Mouse (Mus musculus) lung, embryonic 15.5 days (tissue): Measurements from ENCODE around the gene Ints4. TPM values are rescaled to one million over a fixed set of nuclear protein-coding genes. Genes with fewer than 3 reads are reported as not detected.

ENCODE experiments used
- ATAC-seq: fragments of 200-750 bp; cut with Nextera tagmentation; 2 replicates; pipeline ENCODE4 v1.8.0; 2017; ENCODE audit warnings: moderate number of reproducible peaks, borderline replicate concordance; ENCODE audit not compliant: low FRiP score, low TSS enrichment; ENCODE audit errors: extremely low read depth
- H3K27ac ChIP-seq: fragments of 300-500 bp; sonication (generic); 2 replicates; pipeline ENCODE4 v1.5.1; 2015; ENCODE audit warnings: moderate library complexity, mild to moderate bottlenecking, inconsistent platforms
- H3K27me3 ChIP-seq: fragments of 300-500 bp; sonication (generic); 2 replicates; pipeline ENCODE4 v1.6.1; 2015; ENCODE audit warnings: inconsistent platforms
- H3K36me3 ChIP-seq: fragments of 300-500 bp; sonication (generic); 2 replicates; pipeline ENCODE4 v1.6.1; 2015; ENCODE audit warnings: inconsistent platforms
- H3K4me1 ChIP-seq: fragments of 300-500 bp; sonication (generic); 2 replicates; pipeline ENCODE4 v1.6.1; 2015; ENCODE audit warnings: inconsistent platforms
- H3K4me2 ChIP-seq: fragments of 300-500 bp; sonication (generic); 2 replicates; pipeline ENCODE4 v1.6.1; 2015; ENCODE audit warnings: inconsistent platforms, mild to moderate bottlenecking, moderate library complexity
- H3K4me3 ChIP-seq: fragments of 300-500 bp; sonication (generic); 2 replicates; pipeline ENCODE4 v1.5.1; 2015; ENCODE audit warnings: mild to moderate bottlenecking, inconsistent platforms
- H3K9ac ChIP-seq: fragments of 300-500 bp; sonication (generic); 2 replicates; pipeline ENCODE4 v1.6.1; 2015; ENCODE audit warnings: inconsistent platforms
- H3K9me3 ChIP-seq: fragments of 300-500 bp; sonication (generic); 2 replicates; pipeline ENCODE4 v1.6.1; 2016; ENCODE audit warnings: inconsistent platforms
- WGBS: fragments of 180-500 bp; shearing (Covaris S2); methylation state at CpG from one replicate; pipeline ENCODE4 v1.1.7; 2015; 5-methylcytosine and 5-hydroxymethylcytosine counted together
- polyA plus RNA-seq: library from polyadenylated mRNA; unstranded; fragments of >200 nt; fragmentation: Nextera tagmentation; extraction: Ambion mirVana; gene quantifications from 2 replicates; pipeline ENCODE4 v1.2.1, GENCODE M21; 2015

The Ints4 gene
- polyA plus RNA-seq, 1 experiment from 2014 or later = 48.9 TPM

GRCm38 (mm10) chr7:97549301-97549700 lies 68.5 kb downstream of the Ints4 start:
- H3K27ac ChIP-seq = no peak overlapping the region
- H3K36me3 ChIP-seq = no peaks in the 10 kb centered on the region
- WGBS = 93% methylated on average over 10 of the region's 10 CpGs
- H3K9ac ChIP-seq = no peak overlapping the region
- H3K27me3 ChIP-seq = no peaks in the 10 kb centered on the region
- H3K4me2 ChIP-seq = no peak overlapping the region
- no peak for ATAC-seq
- no peaks in the 10 kb centered on the region for H3K4me1 ChIP-seq
- no peaks in the 10 kb centered on the region for H3K9me3 ChIP-seq
- no peak overlapping the region for H3K4me3 ChIP-seq

GRCm38 (mm10) chr7:97550673-97551072 lies 69.9 kb downstream of the Ints4 start:
- WGBS = 85% methylated on average over 9 of the region's 9 CpGs
- Histone ChIP-seq H3K4me1 (no peaks in the 10 kb centered on the region), H3K27ac (no peak overlapping the region), H3K4me2 (no peak overlapping the region), H3K27me3 (no peaks in the 10 kb centered on the region), H3K9ac (no peak overlapping the region), H3K36me3 (no peaks in the 10 kb centered on the region), H3K4me3 (no peak overlapping the region), H3K9me3 (no peaks in the 10 kb centered on the region)
- no peak for ATAC-seq

GRCm38 (mm10) chr7:97563576-97563975 lies 82.8 kb downstream of the Ints4 start:
- no peaks in the 10 kb centered on the region for H3K27me3 ChIP-seq
- ATAC-seq = no peak
- 77% methylated on average over 2 of the region's 2 CpGs for WGBS
- H3K9ac ChIP-seq = no peak overlapping the region
- no peak overlapping the region for H3K27ac ChIP-seq
- H3K36me3 ChIP-seq = no peaks in the 10 kb centered on the region
- no peaks in the 10 kb centered on the region for H3K9me3 ChIP-seq
- H3K4me2 ChIP-seq = no peak overlapping the region
- H3K4me3 ChIP-seq = no peak overlapping the region
- H3K4me1 ChIP-seq = no peaks in the 10 kb centered on the region

- Histone ChIP-seq H3K4me2 (no peak overlapping the region), H3K9ac (no peak overlapping the region), H3K36me3 (no peaks in the 10 kb centered on the region), H3K4me1 (no peaks in the 10 kb centered on the region), H3K4me3 (no peak overlapping the region), H3K9me3 (no peaks in the 10 kb centered on the region), H3K27ac (no peak overlapping the region), H3K27me3 (no peaks in the 10 kb centered on the region)
- ATAC-seq = no peak
- 76% methylated on average over 4 of the region's 4 CpGs for WGBS
Observed at GRCm38 (mm10) chr7:97569372-97569771, 88.6 kb downstream of the Ints4 start.

- no peak overlapping the region for H3K9ac ChIP-seq
- no peak for ATAC-seq
- H3K36me3 ChIP-seq = no peaks in the 10 kb centered on the region
- H3K27me3 ChIP-seq = no peaks in the 10 kb centered on the region
- 82% methylated on average over 1 of the region's 1 CpGs for WGBS
- H3K9me3 ChIP-seq = no peaks in the 10 kb centered on the region
- H3K4me1 ChIP-seq = no peaks in the 10 kb centered on the region
- H3K27ac ChIP-seq = no peak overlapping the region
- no peak overlapping the region for H3K4me3 ChIP-seq
- H3K4me2 ChIP-seq = no peak overlapping the region
Observed at GRCm38 (mm10) chr7:97570389-97570788, 89.6 kb downstream of the Ints4 start.

GRCm38 (mm10) chr7:97578361-97579066 lies 97.8 kb downstream of the Ints4 start:
- no peaks in the 10 kb centered on the region for H3K27me3 ChIP-seq
- peak overlapping the region; percentile 67 for H3K9ac ChIP-seq
- 28% methylated on average over 8 of the region's 8 CpGs for WGBS
- peak overlapping the region; percentile 72 for H3K4me2 ChIP-seq
- no peaks in the 10 kb centered on the region for H3K36me3 ChIP-seq
- peak overlapping the region; percentile 83 for H3K4me3 ChIP-seq
- ATAC-seq = no peak
- peaks cover 13% of the 10 kb centered on the region; the same call in 1 of the 2 replicates for H3K4me1 ChIP-seq
- no peaks in the 10 kb centered on the region for H3K9me3 ChIP-seq
- H3K27ac ChIP-seq = peak overlapping the region; percentile 99

- under 1% methylated on average over 55 of the region's 68 CpGs for WGBS
- no peaks in the 10 kb centered on the region for H3K27me3 ChIP-seq
- H3K4me2 ChIP-seq = peak within 1 kb of the TSS; percentile 72
- peak within 1 kb of the TSS; percentile 99 for H3K27ac ChIP-seq
- no peaks in the 10 kb centered on the region for H3K36me3 ChIP-seq
- H3K4me3 ChIP-seq = peak within 1 kb of the TSS; percentile 83
- H3K9me3 ChIP-seq = no peaks in the 10 kb centered on the region
- peak; percentile 98 for ATAC-seq
- H3K9ac ChIP-seq = peak within 1 kb of the TSS; percentile 96
- H3K4me1 ChIP-seq = peaks cover 16% of the 10 kb centered on the region; the same call in 1 of the 2 replicates
Observed at GRCm38 (mm10) chr7:97579067-97579975, 98.6 kb downstream of the Ints4 start, which contains the start of the genes Aamdc and Rsf1. TSS of gene Aamdc (minus strand) at chr7:97579497. TSS of gene Rsf1 (plus strand) at chr7:97579889.

- H3K9me3 ChIP-seq = no peaks in the 10 kb centered on the region
- peak overlapping the region; percentile 83 for H3K4me3 ChIP-seq
- H3K4me2 ChIP-seq = peak overlapping the region; percentile 72
- no peaks in the 10 kb centered on the region for H3K27me3 ChIP-seq
- H3K36me3 ChIP-seq = no peaks in the 10 kb centered on the region
- peaks cover 16% of the 10 kb centered on the region; the same call in 1 of the 2 replicates for H3K4me1 ChIP-seq
- peak overlapping the region; percentile 96 for H3K9ac ChIP-seq
- peak overlapping the region; percentile 99 for H3K27ac ChIP-seq
- ATAC-seq = peak; percentile 36
- WGBS = under 1% methylated on average over 52 of the region's 65 CpGs
Observed at GRCm38 (mm10) chr7:97579976-97580842, 99.5 kb downstream of the Ints4 start.

GRCm38 (mm10) chr7:97580843-97581214 lies 100.1 kb downstream of the Ints4 start:
- 0% methylated on average over 11 of the region's 11 CpGs for WGBS
- H3K9ac ChIP-seq = peak overlapping the region; percentile 96
- ATAC-seq = peak; percentile 47; the same call in 1 of the 2 replicates

GRCm38 (mm10) chr7:97588506-97588905 lies 107.8 kb downstream of the Ints4 start:
- no peak overlapping the region for H3K9ac ChIP-seq
- no peak overlapping the region for H3K4me3 ChIP-seq
- ATAC-seq = no peak
- 64% methylated on average over 5 of the region's 5 CpGs for WGBS
- no peak overlapping the region for H3K27ac ChIP-seq
- H3K36me3 ChIP-seq = no peaks in the 10 kb centered on the region
- H3K4me1 ChIP-seq = peaks cover 12% of the 10 kb centered on the region
- no peaks in the 10 kb centered on the region for H3K27me3 ChIP-seq
- H3K4me2 ChIP-seq = no peak overlapping the region
- H3K9me3 ChIP-seq = no peaks in the 10 kb centered on the region

More at GRCm38 (mm10) chr7:97580843-97581214, 100.1 kb downstream of the Ints4 start:
- H3K36me3 ChIP-seq = no peaks in the 10 kb centered on the region
- peak overlapping the region; percentile 99 for H3K27ac ChIP-seq
- H3K4me2 ChIP-seq = peak overlapping the region; percentile 72
- peaks cover 16% of the 10 kb centered on the region; the same call in 1 of the 2 replicates for H3K4me1 ChIP-seq
- no peaks in the 10 kb centered on the region for H3K27me3 ChIP-seq
- H3K9me3 ChIP-seq = no peaks in the 10 kb centered on the region
- peak overlapping the region; percentile 83 for H3K4me3 ChIP-seq

GRCm38 (mm10) chr7:97590488-97590887 lies 109.7 kb downstream of the Ints4 start:
- H3K4me2 ChIP-seq = no peak overlapping the region
- ATAC-seq = no peak
- 24% methylated on average over 3 of the region's 3 CpGs for WGBS

More at GRCm38 (mm10) chr7:97590488-97590887, 109.7 kb downstream of the Ints4 start:
- Histone ChIP-seq H3K4me3 (no peak overlapping the region), H3K36me3 (no peaks in the 10 kb centered on the region), H3K9me3 (no peaks in the 10 kb centered on the region), H3K4me1 (peaks cover 9% of the 10 kb centered on the region), H3K27me3 (no peaks in the 10 kb centered on the region), H3K9ac (no peak overlapping the region), H3K27ac (no peak overlapping the region)
